Mouse (Mus musculus) embryo, embryonic 10 days (tissue): Measurements from ENCODE around the gene Rheb.
"Not testable (repeated sequence)": the region's sequence is repeated elsewhere in the genome, so short reads cannot be mapped to it uniquely, and the experiment has no call there.

Experiments
- DNase-seq: peaks from one replicate; pipeline ENCODE4 v3.0.0-alpha.2; 2015; ENCODE audit warnings: low spot score

Gene Rheb

GRCm38 (mm10) chr5:24792961-24793360 lies 49.5 kb downstream of the Rheb start:
- DNase-seq = no peak

- no peak for DNase-seq
These were observed 59.5 kb downstream of the Rheb start for GRCm38 (mm10) chr5:24782957-24783356.

- DNase-seq = no peak
These were observed 61.4 kb downstream of the Rheb start for GRCm38 (mm10) chr5:24781048-24781447.

GRCm38 (mm10) chr5:24779881-24780512 lies 62.4 kb downstream of the Rheb start:
- DNase-seq = peak; percentile 53

GRCm38 (mm10) chr5:24779321-24779720 lies 63.1 kb downstream of the Rheb start:
- no peak for DNase-seq

GRCm38 (mm10) chr5:24778843-24779140 lies 63.6 kb downstream of the Rheb start:
- DNase-seq = no peak

- peak; percentile 28 for DNase-seq
These were observed 64.2 kb downstream of the Rheb start for GRCm38 (mm10) chr5:24778082-24778842.

GRCm38 (mm10) chr5:24776681-24777080 lies 65.7 kb downstream of the Rheb start:
- DNase-seq = no peak

- DNase-seq = not testable (repeated sequence)
These were observed 67.9 kb downstream of the Rheb start for GRCm38 (mm10) chr5:24774549-24774948.

GRCm38 (mm10) chr5:24757816-24758215 lies 84.6 kb downstream of the Rheb start, which contains the start of gene Crygn:
TSS of gene Crygn (minus strand) at chr5:24758008.
- peak; percentile 12 for DNase-seq

GRCm38 (mm10) chr5:24756931-24757330 lies 85.5 kb downstream of the Rheb start:
- DNase-seq = peak; percentile 6
